Mouse (Mus musculus) CH12.LX (cell line): ENCODE measurements around the gene Dqx1. TPM values are rescaled to one million over a fixed set of nuclear protein-coding genes. Genes with fewer than 3 reads are reported as not detected.
A peak's percentile ranks its signal among the peaks of the same experiment; 100 is the strongest.

Source experiments
- DNase-seq: peaks from one replicate; pipeline ENCODE4 v3.0.0-alpha.2; 2013; ENCODE audit errors: extremely low read depth
- H3K27ac ChIP-seq: 2 replicates; pipeline ENCODE4 v1.5.1; 2012; ENCODE audit warnings: low read depth, mild to moderate bottlenecking, control low read depth, moderate library complexity; ENCODE audit not compliant: insufficient read depth
- H3K27me3 ChIP-seq: replicated peaks from 2 replicates; pipeline ENCODE3; 2012; ENCODE audit warnings: inconsistent platforms
- H3K36me3 ChIP-seq, 2 experiments: replicated peaks in 1 of 2; 2 replicates each; pipeline versions ENCODE3 to v1.6.1; 2012; ENCODE audit warnings: inconsistent platforms in 1 of 2, low read length in 1 of 2, mild to moderate bottlenecking in 1 of 2, mixed read lengths in 1 of 2, moderate library complexity in 1 of 2; ENCODE audit not compliant: control insufficient read depth in 1 of 2, insufficient read depth in 1 of 2
- H3K4me1 ChIP-seq, 2 experiments: 2 replicates each; pipeline ENCODE4 v1.6.1; 2012; ENCODE audit warnings: inconsistent platforms in 1 of 2, moderate library complexity in 1 of 2; ENCODE audit not compliant: insufficient read depth in 2 of 2, control insufficient read depth in 1 of 2
- H3K4me2 ChIP-seq: 2 replicates; pipeline ENCODE4 v1.6.1; 2012; ENCODE audit warnings: low read depth, mild to moderate bottlenecking, control low read depth; ENCODE audit not compliant: poor library complexity, insufficient read depth, severe bottlenecking
- H3K4me3 ChIP-seq, 3 experiments: fragments of 150-350 bp in 1 of 3; sonication (generic) in 1 of 3; replicated peaks in 1 of 3; 2 replicates each; pipeline versions ENCODE3 to v1.5.1; 2011 to 2012; ENCODE audit warnings: low read depth in 2 of 3, low read length in 2 of 3, mild to moderate bottlenecking in 2 of 3, moderate library complexity in 2 of 3, control low read depth in 1 of 3, improper control_type of control experiment in 1 of 3, inconsistent platforms in 1 of 3, mixed read lengths in 1 of 3; ENCODE audit not compliant: poor library complexity in 1 of 3
- H3K79me2 ChIP-seq: replicated peaks from 2 replicates; pipeline ENCODE4 v1.6.1; 2012; ENCODE audit warnings: mild to moderate bottlenecking, moderate library complexity; ENCODE audit not compliant: control insufficient read depth, poor library complexity, insufficient read depth, severe bottlenecking; ENCODE audit errors: extremely low read depth
- H3K9ac ChIP-seq: 2 replicates; pipeline ENCODE4 v1.6.1; 2012; ENCODE audit warnings: low read depth, mild to moderate bottlenecking, control low read depth, moderate library complexity; ENCODE audit not compliant: insufficient read depth
- H3K9me3 ChIP-seq: replicated peaks from 2 replicates; pipeline ENCODE3; 2012; ENCODE audit warnings: low read length, inconsistent platforms, mixed read lengths
- CHD1 ChIP-seq: IDR thresholded peaks from 2 replicates; pipeline ENCODE4 v1.6.1; 2012; ENCODE audit warnings: low read depth, low read length, improper control_type of control experiment, inconsistent platforms
- EP300 ChIP-seq: IDR thresholded peaks from 2 replicates; pipeline ENCODE4 v1.6.1; 2011; ENCODE audit warnings: low read length, improper control_type of control experiment
- ETS1 ChIP-seq: conservative IDR thresholded peaks from 2 replicates; pipeline ENCODE4 v1.6.1; 2012; ENCODE audit warnings: low read depth, mild to moderate bottlenecking, inconsistent platforms, low read length, improper control_type of control experiment, moderate library complexity
- IRF4 ChIP-seq: IDR thresholded peaks from 2 replicates; pipeline ENCODE4 v1.6.1; 2014; ENCODE audit warnings: low read depth, mild to moderate bottlenecking, inconsistent platforms, low read length, improper control_type of control experiment
- JUN ChIP-seq: IDR thresholded peaks from 2 replicates; pipeline ENCODE4 v1.6.1; 2011; ENCODE audit warnings: low read depth, mild to moderate bottlenecking, low read length, improper control_type of control experiment, moderate library complexity; ENCODE audit not compliant: insufficient read depth
- JUND ChIP-seq: conservative IDR thresholded peaks from 2 replicates; pipeline ENCODE4 v1.6.1; 2011; ENCODE audit warnings: low read depth, low read length, improper control_type of control experiment
- MAX ChIP-seq: IDR thresholded peaks from 2 replicates; pipeline ENCODE4 v1.6.1; 2011; ENCODE audit warnings: low read length, improper control_type of control experiment
- MAZ ChIP-seq: IDR thresholded peaks from 2 replicates; pipeline ENCODE4 v1.6.1; 2012; ENCODE audit warnings: low read depth, mild to moderate bottlenecking, inconsistent platforms, low read length, improper control_type of control experiment, moderate library complexity
- MEF2A ChIP-seq: IDR thresholded peaks from 2 replicates; pipeline ENCODE4 v1.6.1; 2014; ENCODE audit warnings: low read depth, mild to moderate bottlenecking, inconsistent platforms, low read length, improper control_type of control experiment, borderline replicate concordance
- MYC ChIP-seq: IDR thresholded peaks from 2 replicates; pipeline ENCODE4 v1.6.1; 2011; ENCODE audit warnings: low read depth, mild to moderate bottlenecking, improper control_type of control experiment, low read length
- NELFE ChIP-seq: IDR thresholded peaks from 2 replicates; pipeline ENCODE4 v1.6.1; 2011; ENCODE audit warnings: low read depth, low read length, improper control_type of control experiment
- NRF1 ChIP-seq: IDR thresholded peaks from 2 replicates; pipeline ENCODE4 v1.6.1; 2014; ENCODE audit warnings: low read depth, mild to moderate bottlenecking, inconsistent platforms, low read length, improper control_type of control experiment, moderate library complexity
- POLR2A ChIP-seq: IDR thresholded peaks from 2 replicates; pipeline ENCODE4 v1.6.1; 2011; ENCODE audit warnings: low read depth, mild to moderate bottlenecking, improper control_type of control experiment, low read length
- RAD21 ChIP-seq: IDR thresholded peaks from 2 replicates; pipeline ENCODE4 v1.6.1; 2011; ENCODE audit warnings: low read depth, mild to moderate bottlenecking, low read length, improper control_type of control experiment, moderate library complexity
- SIN3A ChIP-seq: IDR thresholded peaks from 2 replicates; pipeline ENCODE4 v1.6.1; 2012; ENCODE audit warnings: low read length, improper control_type of control experiment, inconsistent platforms
- SMC3 ChIP-seq: IDR thresholded peaks from 2 replicates; pipeline ENCODE4 v1.6.1; 2011; ENCODE audit warnings: low read depth, low read length, improper control_type of control experiment
- TBP ChIP-seq: conservative IDR thresholded peaks from 2 replicates; pipeline ENCODE4 v1.6.1; 2011; ENCODE audit warnings: low read depth, low read length, improper control_type of control experiment
- TCF12 ChIP-seq: IDR thresholded peaks from 2 replicates; pipeline ENCODE4 v1.6.1; 2014; ENCODE audit warnings: low read depth, mild to moderate bottlenecking, inconsistent platforms, low read length, improper control_type of control experiment
- USF2 ChIP-seq: conservative IDR thresholded peaks from 2 replicates; pipeline ENCODE4 v1.6.1; 2011; ENCODE audit warnings: low read depth, low read length, improper control_type of control experiment
- ZMIZ1 ChIP-seq: IDR thresholded peaks from 2 replicates; pipeline ENCODE4 v1.6.1; 2012; ENCODE audit warnings: low read depth, mild to moderate bottlenecking, inconsistent platforms, low read length, improper control_type of control experiment
- ZNF384 ChIP-seq: IDR thresholded peaks from 2 replicates; pipeline ENCODE4 v1.6.1; 2012; ENCODE audit warnings: low read depth, low read length, improper control_type of control experiment, inconsistent platforms
- dilution Hi-C: fragments of 300-500 bp; cut with MboI; formaldehyde crosslinking; loops from 2 replicates; pipeline ENCODE4 v1.14.3; 2020; ENCODE audit warnings: low sequenced_read_pairs; ENCODE audit not compliant: extremely low pct_unique_long_range_greater_than_20kb, extremely low pct_ligation_motif_present
- in situ Hi-C: fragments of 300-500 bp; cut with MboI; formaldehyde crosslinking; loops from 3 replicates; pipeline ENCODE4 v1.14.3; 2019; ENCODE audit warnings: low sequenced_read_pairs, low pct_ligation_motif_present, low pct_unique_long_range_greater_than_20kb, mixed read lengths
- polyA plus RNA-seq: library from polyadenylated mRNA; unstranded; fragments of >175 nt; gene quantifications from 2 replicates; pipeline ENCODE4 v1.2.1, GENCODE M21; 2012; ENCODE audit warnings: low read depth; ENCODE audit not compliant: insufficient read length
- total RNA-seq, 2 experiments: library from RNA; depleted of rRNA; stranded (reverse); fragments of 300-350 nt in 1 of 2; fragments of >200 nt in 1 of 2; gene quantifications; 2 replicates each; pipeline ENCODE4 v1.2.3; 2012 to 2014

Dqx1 gene
- total and polyA plus RNA-seq, 3 experiments = 1.3 to 2.9 (median 2.2) TPM

- TF ChIP-seq RAD21 = no peak
- no peak for TF ChIP-seq TCF12
- TF ChIP-seq ZNF384 = no peak
- TF ChIP-seq IRF4 = no peak
- no peak for TF ChIP-seq USF2
- TF ChIP-seq ZMIZ1 = no peak
- no peak for TF ChIP-seq MAZ
- no peak for TF ChIP-seq JUN
- TF ChIP-seq ETS1 = no peak
- no peak for TF ChIP-seq MEF2A
- no peak for TF ChIP-seq NELFE
- TF ChIP-seq SIN3A = no peak
- no peak for TF ChIP-seq SMC3
- no peak for TF ChIP-seq EP300
- TF ChIP-seq JUND = no peak
- no peak for TF ChIP-seq TBP
- no peak for TF ChIP-seq MYC
- TF ChIP-seq CHD1 = no peak
- no peak for TF ChIP-seq MAX
- TF ChIP-seq NRF1 = no peak
- no peak overlapping the region for H3K4me2 ChIP-seq
- peaks cover 5% of the 10 kb centered on the region for H3K9me3 ChIP-seq
- H3K27ac ChIP-seq = no peak overlapping the region
- DNase-seq = no peak
- no peak overlapping the region for H3K9ac ChIP-seq
- H3K36me3 ChIP-seq = no peaks in the 10 kb centered on the region
- H3K4me1 ChIP-seq = peaks cover 2 to 70% of the 10 kb centered on the region in 2 experiments; a peak in 3 of 4 replicates
- dilution Hi-C loops = no loop called here
- no peaks in the 10 kb centered on the region for H3K27me3 ChIP-seq
- no peaks in the 10 kb centered on the region for H3K79me2 ChIP-seq
- no peak overlapping the region for H3K4me3 ChIP-seq
- in situ Hi-C loops = no loop called here
Measured at GRCm38 (mm10) chr6:83014482-83015466, 42.9 kb upstream of the Dqx1 start.

GRCm38 (mm10) chr6:83015749-83016148, 41.9 kb upstream of the Dqx1 start:
- no peak for TF ChIP-seq POLR2A
- 0 out of 2 replicates have a peak, but pooled peaks have one; percentile 24 for TF ChIP-seq EP300
- TF ChIP-seq, all 38 proteins: peak for 1
- Histone ChIP-seq H3K4me3 (no peak overlapping the region), H3K9me3 (peaks cover 5% of the 10 kb centered on the region), H3K9ac (no peak overlapping the region), H3K4me2 (no peak overlapping the region), H3K36me3 (no peaks in the 10 kb centered on the region), H3K27me3 (no peaks in the 10 kb centered on the region), H3K79me2 (no peaks in the 10 kb centered on the region), H3K27ac (no peak overlapping the region), H3K4me1 (peaks cover 2 to 60% of the 10 kb centered on the region in 2 experiments; a peak in 3 of 4 replicates)
- no peak for DNase-seq
- in situ Hi-C loops = no loop called here
- dilution Hi-C loops = no loop called here
